Mouse (Mus musculus): Measurements from ENCODE around the gene Krtap5-2. TPM values are rescaled to one million over a fixed set of nuclear protein-coding genes. Genes with fewer than 3 reads are reported as not detected.
"Not testable (repeated sequence)": the region's sequence is repeated elsewhere in the genome, so short reads cannot be mapped to it uniquely, and the experiment has no call there.

Krtap5-2 gene
- polyA plus RNA-seq, 1 experiment from 2014 or later, result not detected

GRCm38 (mm10) chr7:142159366-142159765 lies 16.4 kb downstream of the Krtap5-2 start:
- no peaks in the 10 kb centered on the region for H3K9me3 ChIP-seq
- H3K27me3 ChIP-seq (replicated peaks; ENCODE audit: low read depth, poor library complexity, severe bottlenecking), result no peaks in the 10 kb centered on the region
- no peaks in the 10 kb centered on the region for H3K36me3 ChIP-seq (replicated peaks)
- no peak for DNase-seq (ENCODE audit: low spot score)
- WGBS, result 93% methylated on average over 3 of the region's 3 CpGs
- no peak overlapping the region for H3K4me3 ChIP-seq
- no peak overlapping the region for H3K27ac ChIP-seq (replicated peaks)
- H3K4me1 ChIP-seq, result no peaks in the 10 kb centered on the region

GRCm38 (mm10) chr7:142157013-142157412 lies 18.8 kb downstream of the Krtap5-2 start, which contains the start of gene Gm29735:
Gene Gm29735, minus strand, starts transcription at chr7:142157113.
- DNase-seq (ENCODE audit: low spot score); H3K27ac ChIP-seq (replicated peaks); H3K27me3 ChIP-seq (replicated peaks; ENCODE audit: low read depth, poor library complexity, severe bottlenecking); H3K4me1 ChIP-seq; H3K4me3 ChIP-seq; H3K9me3 ChIP-seq; H3K36me3 ChIP-seq (replicated peaks): not testable (repeated sequence)
- 52% methylated on average over 2 of the region's 2 CpGs for WGBS

GRCm38 (mm10) chr7:142155308-142155707 lies 20.5 kb downstream of the Krtap5-2 start:
- Histone ChIP-seq H3K36me3 (replicated peaks) (no peaks in the 10 kb centered on the region), H3K4me1 (no peaks in the 10 kb centered on the region), H3K9me3 (no peaks in the 10 kb centered on the region), H3K27ac (replicated peaks) (no peak overlapping the region), H3K4me3 (no peak overlapping the region), H3K27me3 (replicated peaks; ENCODE audit: low read depth, poor library complexity, severe bottlenecking) (no peaks in the 10 kb centered on the region)
- no peak for DNase-seq (ENCODE audit: low spot score)
- WGBS, result 79% methylated on average over 1 of the region's 1 CpGs

GRCm38 (mm10) chr7:142152191-142152590 lies 23.6 kb downstream of the Krtap5-2 start:
- Histone ChIP-seq H3K36me3 (replicated peaks) (no peaks in the 10 kb centered on the region), H3K27me3 (replicated peaks; ENCODE audit: low read depth, poor library complexity, severe bottlenecking) (no peaks in the 10 kb centered on the region), H3K4me3 (no peak overlapping the region), H3K9me3 (no peaks in the 10 kb centered on the region), H3K4me1 (no peaks in the 10 kb centered on the region), H3K27ac (replicated peaks) (no peak overlapping the region)
- DNase-seq (ENCODE audit: low spot score), result no peak
- WGBS, result 85% methylated on average over 4 of the region's 4 CpGs

GRCm38 (mm10) chr7:142148633-142149032 lies 27.2 kb downstream of the Krtap5-2 start:
- Histone ChIP-seq H3K4me1 (no peaks in the 10 kb centered on the region), H3K9me3 (no peaks in the 10 kb centered on the region), H3K4me3 (no peak overlapping the region), H3K27ac (replicated peaks) (no peak overlapping the region), H3K36me3 (replicated peaks) (no peaks in the 10 kb centered on the region), H3K27me3 (replicated peaks; ENCODE audit: low read depth, poor library complexity, severe bottlenecking) (no peaks in the 10 kb centered on the region)
- DNase-seq (ENCODE audit: low spot score), result no peak

- Histone ChIP-seq H3K36me3 (replicated peaks) (no peaks in the 10 kb centered on the region), H3K27me3 (replicated peaks; ENCODE audit: low read depth, poor library complexity, severe bottlenecking) (no peaks in the 10 kb centered on the region), H3K4me3 (no peak overlapping the region), H3K4me1 (no peaks in the 10 kb centered on the region), H3K27ac (replicated peaks) (no peak overlapping the region), H3K9me3 (no peaks in the 10 kb centered on the region)
- 0% methylated on average over 1 of the region's 1 CpGs for WGBS
- DNase-seq (ENCODE audit: low spot score), result peak; percentile 61
These were observed 29.8 kb downstream of the Krtap5-2 start for GRCm38 (mm10) chr7:142146033-142146432.

GRCm38 (mm10) chr7:142145413-142145940 lies 30.3 kb downstream of the Krtap5-2 start:
- Histone ChIP-seq H3K27ac (replicated peaks) (no peak overlapping the region), H3K4me3 (no peak overlapping the region), H3K4me1 (no peaks in the 10 kb centered on the region), H3K27me3 (replicated peaks; ENCODE audit: low read depth, poor library complexity, severe bottlenecking) (no peaks in the 10 kb centered on the region), H3K9me3 (no peaks in the 10 kb centered on the region), H3K36me3 (replicated peaks) (no peaks in the 10 kb centered on the region)
- DNase-seq (ENCODE audit: low spot score), result no peak
- 47% methylated on average over 4 of the region's 4 CpGs for WGBS

GRCm38 (mm10) chr7:142144507-142144906 lies 31.3 kb downstream of the Krtap5-2 start, which contains the start of gene Gm45337:
Gene Gm45337, minus strand, starts transcription at chr7:142144607.
- H3K9me3 ChIP-seq, result no peaks in the 10 kb centered on the region
- no peaks in the 10 kb centered on the region for H3K27me3 ChIP-seq (replicated peaks; ENCODE audit: low read depth, poor library complexity, severe bottlenecking)
- no peak within 1 kb of the TSS for H3K27ac ChIP-seq (replicated peaks)
- DNase-seq (ENCODE audit: low spot score), result no peak
- WGBS, result 78% methylated on average over 1 of the region's 1 CpGs
- H3K4me3 ChIP-seq, result no peak within 1 kb of the TSS
- H3K4me1 ChIP-seq, result no peaks in the 10 kb centered on the region
- H3K36me3 ChIP-seq (replicated peaks), result no peaks in the 10 kb centered on the region

GRCm38 (mm10) chr7:142143506-142144010 lies 32.2 kb downstream of the Krtap5-2 start:
- 60% methylated on average over 1 of the region's 1 CpGs for WGBS
- H3K36me3 ChIP-seq (replicated peaks); H3K27me3 ChIP-seq (replicated peaks; ENCODE audit: low read depth, poor library complexity, severe bottlenecking); H3K27ac ChIP-seq (replicated peaks); DNase-seq (ENCODE audit: low spot score); H3K4me3 ChIP-seq; H3K9me3 ChIP-seq; H3K4me1 ChIP-seq: not testable (repeated sequence)

- 30% methylated on average over 1 of the region's 1 CpGs for WGBS
- no peak overlapping the region for H3K4me3 ChIP-seq
- H3K36me3 ChIP-seq (replicated peaks), result no peaks in the 10 kb centered on the region
- H3K27me3 ChIP-seq (replicated peaks; ENCODE audit: low read depth, poor library complexity, severe bottlenecking), result no peaks in the 10 kb centered on the region
- DNase-seq (ENCODE audit: low spot score), result no peak
- no peak overlapping the region for H3K27ac ChIP-seq (replicated peaks)
- no peaks in the 10 kb centered on the region for H3K9me3 ChIP-seq
- H3K4me1 ChIP-seq, result no peaks in the 10 kb centered on the region
These were observed 35.1 kb downstream of the Krtap5-2 start for GRCm38 (mm10) chr7:142140696-142141095.

GRCm38 (mm10) chr7:142135934-142136333 lies 39.9 kb downstream of the Krtap5-2 start, which contains the start of gene Gm39115:
Gene Gm39115, minus strand, starts transcription at chr7:142136034.
- H3K27ac ChIP-seq (replicated peaks); H3K27me3 ChIP-seq (replicated peaks; ENCODE audit: low read depth, poor library complexity, severe bottlenecking); H3K9me3 ChIP-seq; H3K4me1 ChIP-seq; DNase-seq (ENCODE audit: low spot score); H3K4me3 ChIP-seq; H3K36me3 ChIP-seq (replicated peaks): not testable (repeated sequence)
- WGBS, result 54% methylated on average over 2 of the region's 2 CpGs

- DNase-seq (ENCODE audit: low spot score), result peak; percentile 19
- no peaks in the 10 kb centered on the region for H3K36me3 ChIP-seq (replicated peaks)
- H3K4me1 ChIP-seq, result no peaks in the 10 kb centered on the region
These were observed 41.4 kb downstream of the Krtap5-2 start for GRCm38 (mm10) chr7:142134206-142134995.

GRCm38 (mm10) chr7:142128843-142129242 lies 47.0 kb downstream of the Krtap5-2 start:
- peaks cover 5% of the 10 kb centered on the region; the same call in 1 of the 2 replicates for H3K27me3 ChIP-seq (replicated peaks; ENCODE audit: low read depth, poor library complexity, severe bottlenecking)
- DNase-seq (ENCODE audit: low spot score), result no peak
- no peak overlapping the region for H3K4me3 ChIP-seq
- no peaks in the 10 kb centered on the region for H3K9me3 ChIP-seq
- WGBS, result 72% methylated on average over 4 of the region's 4 CpGs
- no peak overlapping the region for H3K27ac ChIP-seq (replicated peaks)
- no peaks in the 10 kb centered on the region for H3K36me3 ChIP-seq (replicated peaks)
- H3K4me1 ChIP-seq, result no peaks in the 10 kb centered on the region

More at GRCm38 (mm10) chr7:142134206-142134995, 41.4 kb downstream of the Krtap5-2 start:
- Histone ChIP-seq H3K4me3 (no peak overlapping the region), H3K9me3 (no peaks in the 10 kb centered on the region), H3K27me3 (replicated peaks; ENCODE audit: low read depth, poor library complexity, severe bottlenecking) (peaks cover 8% of the 10 kb centered on the region; the same call in 1 of the 2 replicates), H3K27ac (replicated peaks) (no peak overlapping the region)
- WGBS, result 68% methylated on average over 4 of the region's 4 CpGs
